In the genomic region with DNA sequence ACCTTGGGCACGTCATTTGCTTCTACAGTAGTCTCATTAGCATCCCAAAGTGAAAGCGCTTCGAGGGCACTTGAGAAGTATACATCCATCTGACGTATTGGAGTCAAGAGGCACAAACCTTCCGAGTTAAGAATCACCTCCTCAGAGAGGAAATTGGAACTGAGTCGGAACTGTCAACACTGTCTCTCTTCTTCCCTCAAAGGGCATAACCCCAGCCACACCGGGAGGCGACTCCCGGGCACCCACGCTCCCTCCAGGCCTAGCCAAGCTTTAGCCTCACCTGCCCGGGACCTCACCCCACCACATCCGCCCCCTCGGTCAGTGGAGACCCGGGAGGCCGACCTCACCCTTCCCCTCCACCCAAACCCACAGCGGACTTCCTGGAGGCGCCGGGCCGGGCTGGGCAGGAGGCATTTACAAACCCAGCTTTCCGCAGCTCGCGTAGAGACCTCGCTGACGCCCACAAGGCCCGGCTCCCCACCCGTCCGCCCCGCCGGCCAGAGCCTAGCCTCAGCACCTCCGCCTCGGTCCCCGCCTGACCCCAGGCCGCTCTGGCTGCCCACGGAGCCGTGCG, we compare ENCODE assay signal across 8 mouse cellular contexts. TPM values are rescaled to one million over a fixed set of nuclear protein-coding genes. Genes with fewer than 3 reads are reported as not detected.
DNase-seq lines count a peak whose midpoint lies in the region; ATAC-seq and TF ChIP-seq lines count a peak whose summit lies in the region.

No protein-coding gene starts in this region.

- no peak for DNase-seq in lung, adult 2 months
- no peak for DNase-seq in lung, postnatal 14 days
- peak; percentile 82 for DNase-seq in T-cell, adult 2 months (ENCODE audit: low spot score)
- DNase-seq in limb, embryonic 11.5 days (ENCODE audit: low spot score), result no peak
- DNase-seq in naive thymus-derived CD4-positive, alpha-beta T cell, adult 2 months (ENCODE audit: low read depth), result peak; percentile 84
- DNase-seq in adrenal gland, adult (ENCODE audit: inconsistent age in 2 of 2, low spot score in 1 of 2), result no peak
- DNase-seq in cerebellum, postnatal 14 days, result no peak

- no peaks in the 10 kb centered on the region for H3K36me3 ChIP-seq in forebrain, embryonic 12.5 days (replicated peaks)
- H3K36me3 ChIP-seq in limb, embryonic 11.5 days (ENCODE audit: control insufficient read depth, insufficient read depth, low read length), result no peaks in the 10 kb centered on the region

- TF ChIP-seq POLR2A in lung, adult 2 months (IDR thresholded peaks at IDR 0.05; ENCODE audit: borderline replicate concordance, extremely low read depth, low read depth, low read length), result no peak

- no peaks in the 10 kb centered on the region for H3K27me3 ChIP-seq in forebrain, embryonic 12.5 days
- H3K27me3 ChIP-seq in limb, embryonic 11.5 days (ENCODE audit: control insufficient read depth, insufficient read depth, low read length), result no peaks in the 10 kb centered on the region

- peak overlapping the region; percentile 92 for H3K9ac ChIP-seq in forebrain, embryonic 12.5 days
- peak overlapping the region; percentile 88 for H3K9ac ChIP-seq in limb, embryonic 11.5 days (ENCODE audit: low read length)

- ATAC-seq in forebrain, embryonic 12.5 days (ENCODE audit: low FRiP score), result no peak; the same call in 1 of the 2 replicates
- peak; percentile 45; the same call in 1 of the 2 replicates for ATAC-seq in limb, embryonic 11.5 days (ENCODE audit: insufficient number of reproducible peaks, low FRiP score, low TSS enrichment, low read depth)

- H3K4me2 ChIP-seq in forebrain, embryonic 12.5 days, result peak overlapping the region; percentile 74
- peak overlapping the region; percentile 80 for H3K4me2 ChIP-seq in limb, embryonic 11.5 days (ENCODE audit: low read depth, severe bottlenecking)

- under 1% methylated on average over 36 of the region's 36 CpGs for WGBS in lung, adult 2 months
- WGBS in forebrain, embryonic 12.5 days, result 1% methylated on average over 32 of the region's 36 CpGs
- WGBS in limb, embryonic 11.5 days, result under 1% methylated on average over 36 of the region's 36 CpGs

- peak overlapping the region; percentile 69 for H3K27ac ChIP-seq in forebrain, embryonic 12.5 days
- no peak overlapping the region for H3K27ac ChIP-seq in limb, embryonic 11.5 days (replicated peaks; ENCODE audit: low read depth, low read length)

- peak overlapping the region; percentile 98 for H3K4me3 ChIP-seq in lung, adult 2 months (replicated peaks; ENCODE audit: extremely low read depth, low read depth, low read length)
- peak overlapping the region; percentile 89 for H3K4me3 ChIP-seq in forebrain, embryonic 12.5 days (replicated peaks)
- H3K4me3 ChIP-seq in limb, embryonic 11.5 days (ENCODE audit: low read depth, low read length), result peak overlapping the region; percentile 93

- no peaks in the 10 kb centered on the region for H3K9me3 ChIP-seq in forebrain, embryonic 12.5 days
- H3K9me3 ChIP-seq in limb, embryonic 11.5 days (ENCODE audit: control insufficient read depth, low read length), result no peaks in the 10 kb centered on the region

- peaks cover 7% of the 10 kb centered on the region for H3K4me1 ChIP-seq in lung, adult 2 months (ENCODE audit: control insufficient read depth, insufficient read depth, low read length)
- H3K4me1 ChIP-seq in forebrain, embryonic 12.5 days, result peaks cover 11% of the 10 kb centered on the region
- no peaks in the 10 kb centered on the region for H3K4me1 ChIP-seq in limb, embryonic 11.5 days (ENCODE audit: control insufficient read depth, insufficient read depth, low read length)

- TF ChIP-seq CTCF in lung, adult 2 months (IDR thresholded peaks at IDR 0.05; ENCODE audit: insufficient read depth, low read length), result no peak

RNA-seq across cellular contexts. Expression of a gene that starts 0.4 kb away (rescaled TPM):
- 2.4 and 7.4 TPM in 2 replicates for polyA plus RNA-seq in lung, adult 2 months (2012; rRNA removed)
- polyA plus RNA-seq in forebrain, embryonic 12.5 days (2016; fragmentation: Nextera tagmentation; extraction: Ambion mirVana), result 90.6 and 97.5 TPM in 2 replicates
- polyA plus RNA-seq in limb, embryonic 11.5 days (2014; fragmentation: Nextera tagmentation; extraction: Ambion mirVana), result 92.5 and 94.0 TPM in 2 replicates

RNA-seq across cellular contexts. Expression of a gene that starts 1.1 kb away (rescaled TPM):
- 0.07 and 0.19 TPM in 2 replicates for polyA plus RNA-seq in lung, adult 2 months (2012; rRNA removed)
- polyA plus RNA-seq in forebrain, embryonic 12.5 days (2016; fragmentation: Nextera tagmentation; extraction: Ambion mirVana), result 33.8 and 34.7 TPM in 2 replicates
- polyA plus RNA-seq in limb, embryonic 11.5 days (2014; fragmentation: Nextera tagmentation; extraction: Ambion mirVana), result 5.8 and 6.1 TPM in 2 replicates

Comparison
In these comparisons a context has a peak if more than half of its experiments do, and no peak if none do; other contexts are left out.
1. DNase-seq: peak in T-cell, adult 2 months (single experiment) and naive thymus-derived CD4-positive, alpha-beta T cell, adult 2 months (single experiment); none in lung, adult 2 months (single experiment), lung, postnatal 14 days (single experiment), limb, embryonic 11.5 days (single experiment), adrenal gland, adult (0 of 2) and cerebellum, postnatal 14 days (0 of 2).
2. RNA of a gene that starts 0.4 kb away (polyA plus RNA-seq): 92.5 to 94.0 TPM in limb, embryonic 11.5 days and 90.6 to 97.5 TPM in forebrain, embryonic 12.5 days; 2.4 to 7.4 TPM in lung, adult 2 months; every median in the first group is over 10 times any median in the second.
3. Peak in every context shown above with its lines, with median percentiles within 50 percentile points of each other: H3K4me3 ChIP-seq.